Mouse (Mus musculus) spleen, adult 2 months (tissue): ENCODE measurements around the gene Fzd7.

Source experiments
- CTCF ChIP-seq: fragments of 200-500 bp; IDR thresholded peaks from 2 replicates; pipeline ENCODE4 v1.5.1; 2011; ENCODE audit warnings: mild to moderate bottlenecking, inconsistent platforms; ENCODE audit not compliant: insufficient read depth, insufficient read length, insufficient replicate concordance; ENCODE audit errors: extremely low read depth
- POLR2A ChIP-seq: fragments of 200-500 bp; IDR thresholded peaks from 2 replicates; pipeline ENCODE4 v1.6.1; 2011; ENCODE audit warnings: low read depth, low read length, inconsistent platforms

- TF ChIP-seq CTCF = no peak
- no peak for TF ChIP-seq POLR2A
These were observed 40.2 kb downstream of the Fzd7 start for GRCm38 (mm10) chr1:59522456-59522855.
